In genomic region chr13:36552522-36553246, GRCm38 (mm10) we compare ENCODE assay signal across 18 mouse cellular contexts.
"Had no signal": no experiment of that assay in that cellular context is flagged by ENCODE, and none has a peak within 500 bp of the region (broad histone marks: within the 10 kb centered on the region; RNA-seq: fewer than 3 reads in every experiment).

No protein-coding gene starts in this region.

- DNase-seq: kidney, adult 11 months; kidney, adult 8-10 months; kidney, postnatal 10 days; kidney, postnatal 36 days; layer of hippocampus, adult 9-11 months; left cerebral cortex, postnatal 4 days; liver, postnatal 0 days; thymus, adult 18-20 months; thymus, postnatal 36 days had no signal

- H3K27me3 ChIP-seq: intestine, embryonic 15.5 days; kidney, embryonic 15.5 days; limb, embryonic 12.5 days; limb, embryonic 15.5 days; midbrain, embryonic 13.5 days had no signal

- H3K36me3 ChIP-seq: intestine, embryonic 15.5 days; kidney, embryonic 15.5 days; limb, embryonic 12.5 days; limb, embryonic 15.5 days; midbrain, embryonic 13.5 days had no signal

- H3K4me1 ChIP-seq: intestine, embryonic 15.5 days; limb, embryonic 15.5 days had no signal

- H3K4me2 ChIP-seq: intestine, embryonic 15.5 days; kidney, embryonic 15.5 days; limb, embryonic 12.5 days; limb, embryonic 15.5 days; liver, embryonic 11.5 days; midbrain, embryonic 13.5 days had no signal

- H3K4me3 ChIP-seq: intestine, embryonic 15.5 days; kidney, embryonic 15.5 days; limb, embryonic 12.5 days; limb, embryonic 15.5 days; midbrain, embryonic 13.5 days; myocyte had no signal

- ATAC-seq: intestine, embryonic 15.5 days; liver, postnatal 0 days; midbrain, embryonic 13.5 days had no signal

- H3K27ac ChIP-seq: intestine, embryonic 15.5 days; kidney, embryonic 15.5 days; limb, embryonic 12.5 days; limb, embryonic 15.5 days; liver, embryonic 14.5 days; macrophage; midbrain, embryonic 13.5 days had no signal

- H3K9me3 ChIP-seq: intestine, embryonic 15.5 days; kidney, embryonic 15.5 days; limb, embryonic 12.5 days; limb, embryonic 15.5 days; midbrain, embryonic 13.5 days had no signal

- H3K9ac ChIP-seq: intestine, embryonic 15.5 days; kidney, embryonic 15.5 days; limb, embryonic 12.5 days; limb, embryonic 15.5 days; liver, embryonic 14.5 days; liver, postnatal 0 days; midbrain, embryonic 13.5 days had no signal
